Mouse (Mus musculus): ENCODE measurements around the gene Gm45261. TPM values are rescaled to one million over a fixed set of nuclear protein-coding genes. Genes with fewer than 3 reads are reported as not detected.

The Gm45261 gene
- polyA plus RNA-seq, 2 experiments: not detected

DNA sequence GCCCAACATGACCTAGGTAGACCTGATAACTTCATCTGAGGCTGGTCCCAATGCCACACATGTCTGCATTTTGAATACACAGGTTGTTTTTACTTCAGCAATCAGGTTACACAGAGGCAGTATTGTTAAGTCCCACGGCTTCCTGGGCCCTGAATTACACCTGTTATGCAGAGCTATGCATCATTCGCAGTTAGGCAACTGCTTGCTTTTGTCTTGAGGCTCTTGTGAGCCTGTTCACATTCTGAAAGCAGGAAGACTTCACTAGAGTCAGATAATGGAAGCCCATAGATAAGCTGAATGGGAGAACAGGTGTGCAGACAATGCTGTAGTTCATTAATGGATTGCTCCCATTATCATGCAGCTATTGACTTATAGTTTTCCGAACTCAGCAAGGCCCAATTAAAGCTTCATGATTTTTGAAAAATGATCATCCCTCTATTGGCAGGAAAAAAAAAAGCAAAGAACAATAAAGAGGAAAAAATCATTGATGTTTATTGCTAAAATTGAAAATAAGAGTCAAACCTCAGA is 57.8 kb downstream of the Gm45261 start:
- no peak for TF ChIP-seq POLR2A (IDR thresholded peaks at IDR 0.05; ENCODE audit: borderline replicate concordance, extremely low read depth, insufficient read depth, insufficient read length)
- 75% methylated on average over 3 of the region's 3 CpGs for WGBS
- Histone ChIP-seq H3K9me3 (ENCODE audit: control insufficient read depth, low read length) (no peaks in the 10 kb centered on the region), H3K4me2 (replicated peaks; ENCODE audit: low read depth, low read length, severe bottlenecking) (no peak overlapping the region), H3K36me3 (ENCODE audit: control insufficient read depth, insufficient read depth, low read length) (no peaks in the 10 kb centered on the region), H3K4me3 (replicated peaks; ENCODE audit: low read length) (no peak overlapping the region), H3K9ac (ENCODE audit: low read depth, low read length, severe bottlenecking) (no peak overlapping the region), H3K27ac (replicated peaks; ENCODE audit: low read depth, low read length) (no peak overlapping the region), H3K27me3 (ENCODE audit: control insufficient read depth, insufficient read depth, low read length) (no peaks in the 10 kb centered on the region), H3K4me1 (ENCODE audit: control insufficient read depth, insufficient read depth, low read length) (no peaks in the 10 kb centered on the region)
- DNase-seq (ENCODE audit: low spot score) (no peak), ATAC-seq (ENCODE audit: low FRiP score, low read depth) (no peak)

DNA sequence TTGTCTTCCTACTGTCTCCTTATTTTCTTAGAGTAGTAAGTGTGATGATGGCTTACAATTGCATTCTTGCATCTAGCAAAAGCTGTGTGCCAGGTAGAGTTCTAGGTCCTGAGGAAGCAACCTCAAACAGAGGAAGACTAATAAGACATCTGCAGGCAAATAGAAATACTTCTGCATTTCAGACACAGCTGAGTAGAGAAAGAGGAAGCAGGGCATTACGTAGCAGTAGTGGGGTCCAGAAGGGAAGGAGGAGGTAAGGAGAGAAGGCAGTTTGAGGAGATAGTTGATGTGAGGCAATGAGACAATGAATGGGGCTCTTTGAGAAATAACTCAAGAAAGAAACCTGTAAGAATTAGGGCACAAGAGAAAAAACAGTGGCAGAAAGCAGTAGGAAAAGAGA is 59.3 kb downstream of the Gm45261 start:
- TF ChIP-seq POLR2A (IDR thresholded peaks at IDR 0.05; ENCODE audit: borderline replicate concordance, extremely low read depth, insufficient read depth, insufficient read length): no peak

More for the DNA sequence above, 59.3 kb downstream of the Gm45261 start:
- no peak for ATAC-seq (ENCODE audit: low FRiP score, low read depth)
- H3K27me3 ChIP-seq (ENCODE audit: control insufficient read depth, insufficient read depth, low read length): no peaks in the 10 kb centered on the region
- no peak overlapping the region for H3K4me3 ChIP-seq (replicated peaks; ENCODE audit: low read length)
- 87% methylated on average over 1 of the region's 1 CpGs for WGBS
- H3K4me2 ChIP-seq (replicated peaks; ENCODE audit: low read depth, low read length, severe bottlenecking): no peak overlapping the region
- no peak overlapping the region for H3K9ac ChIP-seq (ENCODE audit: low read depth, low read length, severe bottlenecking)
- H3K4me1 ChIP-seq (ENCODE audit: control insufficient read depth, insufficient read depth, low read length): no peaks in the 10 kb centered on the region
- H3K27ac ChIP-seq (replicated peaks; ENCODE audit: low read depth, low read length): no peak overlapping the region
- DNase-seq (ENCODE audit: low spot score): no peak
- H3K9me3 ChIP-seq (ENCODE audit: control insufficient read depth, low read length): no peaks in the 10 kb centered on the region
- H3K36me3 ChIP-seq (ENCODE audit: control insufficient read depth, insufficient read depth, low read length): no peaks in the 10 kb centered on the region

Other genes with a start within 250 kb of the Gm45261 start
- 0.40 and 0.58 TPM in 2 replicates for gene Fam124b, start 243.0 kb downstream of the Gm45261 start, polyA plus RNA-seq (2012; rRNA removed)
- 1.0 and 1.5 TPM in 2 replicates for gene Fam124b, start 243.0 kb downstream of the Gm45261 start, polyA plus RNA-seq (2014; fragmentation: Nextera tagmentation; extraction: Ambion mirVana)
- 46.1 and 62.1 TPM in 2 replicates for gene Cul3, start 121.0 kb downstream of the Gm45261 start, polyA plus RNA-seq (2012; rRNA removed)
- gene Cul3, start 121.0 kb downstream of the Gm45261 start, polyA plus RNA-seq (2014; fragmentation: Nextera tagmentation; extraction: Ambion mirVana): 61.7 and 63.8 TPM in 2 replicates